Mouse (Mus musculus) heart, postnatal 0 days (tissue): ENCODE measurements at regions not wholly inside any gene's neighbourhood (a gene's known extent, or its start where the extent isn't known, plus 50 kb on each side); places are given as distances from the start of the nearest gene placed in this dataset.

ENCODE experiments used
- CTCF ChIP-seq: IDR thresholded peaks from 2 replicates; pipeline ENCODE4 v1.5.1; 2016; ENCODE audit warnings: antibody characterized with exemption, control low read depth, low read depth
- EP300 ChIP-seq: IDR thresholded peaks from 2 replicates; pipeline ENCODE4 v1.6.1; 2016; ENCODE audit warnings: antibody characterized with exemption, low read depth

DNA sequence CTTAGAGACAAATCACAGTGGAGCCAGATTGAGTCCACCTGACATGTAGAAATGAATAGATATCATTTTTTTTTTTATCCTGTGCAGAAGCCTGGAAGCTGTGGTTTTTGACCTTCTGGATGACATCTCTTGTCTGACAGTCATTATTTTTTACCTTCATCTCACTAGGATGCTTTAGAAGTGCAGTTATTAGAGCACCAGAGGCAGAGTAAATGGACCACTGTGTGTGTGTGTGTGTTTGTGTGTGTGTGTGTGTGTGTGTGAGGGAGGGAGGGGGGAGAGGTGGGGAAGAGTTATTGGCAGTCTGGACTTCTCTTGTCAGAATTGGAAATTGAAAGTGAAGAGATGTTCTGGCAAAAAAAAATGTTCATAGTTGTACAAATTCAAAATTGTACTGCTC, 316.5 kb upstream of the Tmprss15 start:
- TF ChIP-seq EP300 (no peak), CTCF (no peak)
